Mouse (Mus musculus) cerebellum, adult 2 months (tissue): ENCODE results near the gene Gm17606. TPM values are rescaled to one million over a fixed set of nuclear protein-coding genes. Genes with fewer than 3 reads are reported as not detected.
A peak's percentile ranks its signal among the peaks of the same experiment; 100 is the strongest.

ENCODE experiments used
- DNase-seq, 2 experiments: peaks; one replicate each; pipeline ENCODE4 v3.0.0; 2021
- H3K27ac ChIP-seq: fragments of 200-500 bp; 2 replicates; pipeline ENCODE4 v1.5.1; 2012; ENCODE audit warnings: low read length, control low read depth, inconsistent platforms; ENCODE audit not compliant: insufficient read depth
- H3K27me3 ChIP-seq: fragments of 200-500 bp; 2 replicates; pipeline ENCODE4 v1.6.1; 2012; ENCODE audit warnings: inconsistent platforms, mild to moderate bottlenecking, low read length, moderate library complexity; ENCODE audit not compliant: control insufficient read depth, insufficient read depth
- H3K4me1 ChIP-seq: fragments of 200-500 bp; 2 replicates; pipeline ENCODE4 v1.6.1; 2011; ENCODE audit warnings: low read length; ENCODE audit not compliant: control insufficient read depth, insufficient read depth
- H3K4me3 ChIP-seq: fragments of 200-500 bp; replicated peaks from 2 replicates; pipeline ENCODE3; 2011; ENCODE audit warnings: mild to moderate bottlenecking, low read depth, low read length, control low read depth; ENCODE audit not compliant: insufficient read depth
- CTCF ChIP-seq: fragments of 200-500 bp; IDR thresholded peaks from 2 replicates; pipeline ENCODE4 v1.5.1; 2011; ENCODE audit warnings: low read depth, mild to moderate bottlenecking, control low read depth, low read length, moderate library complexity, borderline replicate concordance; ENCODE audit not compliant: insufficient read depth
- POLR2A ChIP-seq: fragments of 200-500 bp; IDR thresholded peaks from 2 replicates; pipeline ENCODE4 v1.6.1; 2011; ENCODE audit warnings: low read length, control low read depth, borderline replicate concordance; ENCODE audit not compliant: insufficient read depth
- WGBS: fragments of 180-500 bp; shearing (Covaris S2); methylation state at CpG from one replicate; pipeline ENCODE4 v1.1.7; 2018; 5-methylcytosine and 5-hydroxymethylcytosine counted together
- polyA plus RNA-seq: library from polyadenylated mRNA; depleted of rRNA; stranded (reverse); fragments of >200 nt; gene quantifications from 2 replicates; pipeline ENCODE4 v1.2.3, GENCODE M21; 2012; rRNA removed

The Gm17606 gene
- polyA plus RNA-seq, result not detected in 2 replicates

DNA sequence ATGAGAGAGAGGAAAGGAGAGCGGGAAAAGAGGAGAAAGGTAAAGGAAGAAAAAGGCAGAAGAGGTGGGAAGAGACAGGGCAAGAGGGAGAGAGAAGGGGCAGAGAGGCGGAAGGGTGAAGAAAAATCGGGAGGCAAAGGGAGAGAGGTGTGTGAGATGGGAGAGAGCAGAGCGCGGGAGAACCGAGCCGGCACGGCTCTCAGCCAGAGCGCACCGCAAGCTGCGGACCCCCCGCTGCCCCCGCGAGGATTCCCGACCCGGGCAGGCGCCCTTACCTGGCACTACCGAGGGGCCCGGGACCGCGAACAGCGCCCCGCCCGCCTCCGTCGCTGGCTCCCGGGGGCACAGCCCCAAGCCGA is at the start of gene Gm17606:
Gene Gm17606, plus strand, starts transcription at position 7 of the 359 bp plus-strand sequence.
- DNase-seq, result no peak
- TF ChIP-seq CTCF, result no peak
- no peak for TF ChIP-seq POLR2A
- Histone ChIP-seq H3K4me3 (peak within 1 kb of the TSS; percentile 78), H3K27me3 (no peaks in the 10 kb centered on the region), H3K27ac (no peak within 1 kb of the TSS), H3K4me1 (no peaks in the 10 kb centered on the region)
- WGBS, result 1% methylated on average over 28 of the region's 28 CpGs

- Histone ChIP-seq H3K4me3 (no peak overlapping the region), H3K27ac (no peak overlapping the region), H3K27me3 (no peaks in the 10 kb centered on the region), H3K4me1 (no peaks in the 10 kb centered on the region; the same call in 1 of the 2 replicates)
- TF ChIP-seq CTCF, result no peak
- TF ChIP-seq POLR2A, result no peak
- no peak for DNase-seq
- WGBS, result 87% methylated on average over 16 of the region's 16 CpGs
Measured at GRCm38 (mm10) chr14:54591056-54591455, 49.7 kb upstream of the Gm17606 start.

DNA sequence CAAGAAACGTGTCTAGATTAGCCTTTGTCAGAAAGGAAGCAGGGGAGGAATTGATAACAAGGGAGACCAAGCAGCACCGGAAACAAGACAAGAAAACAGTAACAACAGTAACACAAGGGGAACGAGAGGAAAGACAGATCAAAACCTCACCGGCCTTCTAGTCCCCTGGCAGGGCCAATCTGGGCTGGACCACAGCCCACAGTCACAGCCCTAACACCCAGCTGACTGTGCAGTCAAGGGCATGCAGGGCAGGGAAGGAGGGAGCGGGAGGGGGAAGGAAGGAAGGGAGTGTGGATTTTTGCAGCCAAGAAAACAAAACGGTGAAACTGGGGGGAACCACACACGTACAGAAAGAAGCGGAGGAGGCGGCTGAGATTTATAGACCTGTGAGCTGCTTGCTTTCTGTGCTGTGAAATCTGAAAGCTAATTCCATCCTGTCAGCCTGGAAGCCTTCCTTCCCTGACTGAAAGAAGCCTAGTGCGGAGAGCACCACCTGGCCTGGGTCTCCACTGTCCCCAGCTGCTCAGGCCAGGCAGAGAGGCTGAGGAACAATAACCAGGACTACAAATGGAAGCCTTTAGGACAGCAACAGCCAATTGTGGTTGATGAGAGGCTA is 48.3 kb upstream of the Gm17606 start:
- H3K27ac ChIP-seq, result no peak overlapping the region
- no peak for TF ChIP-seq CTCF
- TF ChIP-seq POLR2A, result no peak
- no peak for DNase-seq
- 28% methylated on average over 10 of the region's 10 CpGs for WGBS
- H3K4me3 ChIP-seq, result no peak overlapping the region
- no peaks in the 10 kb centered on the region; the same call in 1 of the 2 replicates for H3K4me1 ChIP-seq
- H3K27me3 ChIP-seq, result no peaks in the 10 kb centered on the region

DNA sequence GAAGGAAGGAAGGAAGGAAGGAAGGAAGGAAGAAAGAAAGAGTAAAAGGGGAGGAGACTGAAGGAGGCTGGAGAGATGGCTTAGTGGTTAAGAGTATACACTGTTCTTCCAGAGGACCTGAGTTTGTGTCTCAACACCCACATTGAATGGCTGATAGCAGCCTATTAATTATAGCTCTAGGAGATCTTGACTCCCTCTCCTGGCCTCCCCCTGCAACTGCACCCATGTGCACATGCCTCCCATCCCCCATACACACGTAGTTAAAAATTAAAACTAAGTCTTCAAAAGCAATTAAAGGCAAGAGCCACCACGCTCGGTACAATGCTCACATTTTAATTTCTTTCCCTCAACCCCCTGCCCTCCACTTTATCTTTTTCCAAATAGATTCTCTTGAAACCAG is 46.7 kb upstream of the Gm17606 start:
- no peak for DNase-seq
- 95% methylated on average over 3 of the region's 3 CpGs for WGBS
- no peaks in the 10 kb centered on the region; the same call in 1 of the 2 replicates for H3K4me1 ChIP-seq
- H3K27me3 ChIP-seq, result no peaks in the 10 kb centered on the region
- no peak overlapping the region for H3K4me3 ChIP-seq
- no peak overlapping the region for H3K27ac ChIP-seq
- no peak for TF ChIP-seq POLR2A
- TF ChIP-seq CTCF, result no peak; the same call in 1 of the 2 replicates

DNA sequence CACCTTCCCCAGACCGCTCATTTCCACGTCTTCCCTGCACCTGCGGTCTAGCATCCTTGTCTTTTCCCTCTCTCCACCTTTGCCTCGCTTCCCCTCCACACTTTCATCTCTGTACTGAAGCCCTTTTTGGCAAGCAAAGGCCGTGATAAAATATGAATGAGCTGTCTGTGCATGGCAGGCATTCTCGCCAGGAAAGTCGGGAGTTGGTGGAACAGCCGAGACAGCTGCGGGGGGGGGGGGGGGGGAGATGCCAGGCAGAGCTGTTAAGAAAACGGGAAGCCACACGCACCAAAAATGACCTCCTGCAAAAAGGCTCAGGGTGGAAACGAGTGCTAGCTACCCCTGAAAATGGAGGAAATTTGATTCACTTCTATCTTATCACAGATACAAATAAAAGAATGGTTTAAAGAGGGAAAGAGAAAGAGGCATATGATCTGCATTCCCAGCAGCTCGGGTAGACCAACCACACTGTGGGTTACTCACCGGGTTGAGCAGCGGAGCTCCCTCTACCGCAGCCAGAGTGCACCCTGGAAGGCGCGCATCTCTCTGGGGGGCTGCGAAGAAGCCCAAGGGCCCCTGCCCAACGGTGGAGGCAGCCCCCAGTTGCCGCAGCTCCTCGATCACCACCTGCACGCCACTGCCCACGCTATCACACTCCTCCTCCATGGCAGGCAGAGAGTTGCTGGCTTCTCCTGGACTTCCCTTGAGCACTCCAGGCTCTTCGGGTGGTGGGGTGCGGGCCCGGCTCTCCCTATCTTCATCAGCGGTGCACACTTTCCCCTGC is 45.9 kb upstream of the Gm17606 start:
- H3K4me1 ChIP-seq, result no peaks in the 10 kb centered on the region; the same call in 1 of the 2 replicates
- no peaks in the 10 kb centered on the region for H3K27me3 ChIP-seq
- TF ChIP-seq POLR2A (no peak), CTCF (no peak)
- no peak overlapping the region for H3K27ac ChIP-seq
- H3K4me3 ChIP-seq, result no peak overlapping the region
- 58% methylated on average over 28 of the region's 28 CpGs for WGBS
- DNase-seq, result no peak

DNA sequence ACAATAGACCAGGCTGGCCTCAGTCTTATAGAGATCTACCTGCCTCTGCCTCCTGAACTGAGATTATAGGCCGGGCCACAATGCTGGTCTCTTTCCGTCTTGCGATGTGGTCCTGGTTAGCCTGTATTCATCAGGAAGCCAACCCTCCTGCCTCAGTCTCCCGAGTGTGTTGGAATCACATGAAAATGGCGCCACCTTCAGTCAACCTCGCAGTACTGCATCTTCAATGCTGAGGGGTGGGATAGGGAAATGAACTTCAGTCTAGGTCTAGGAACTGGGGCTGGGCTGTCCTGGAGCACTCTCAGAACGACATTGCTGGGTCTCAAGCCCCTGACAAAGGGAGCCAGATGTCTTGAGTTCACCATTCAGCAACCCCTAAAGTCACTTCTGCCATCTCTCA is 43.7 kb upstream of the Gm17606 start:
- Histone ChIP-seq H3K27ac (no peak overlapping the region), H3K27me3 (no peaks in the 10 kb centered on the region), H3K4me1 (no peaks in the 10 kb centered on the region; the same call in 1 of the 2 replicates), H3K4me3 (no peak overlapping the region)
- WGBS, result 82% methylated on average over 7 of the region's 7 CpGs
- DNase-seq, result no peak
- TF ChIP-seq POLR2A (no peak), CTCF (peak; percentile 52; the same call in 1 of the 2 replicates)

- no peak overlapping the region for H3K4me3 ChIP-seq
- TF ChIP-seq POLR2A (no peak), CTCF (no peak)
- no peak for DNase-seq
- no peak overlapping the region for H3K27ac ChIP-seq
- no peaks in the 10 kb centered on the region for H3K27me3 ChIP-seq
- H3K4me1 ChIP-seq, result 0 out of 2 replicates have a peak, but pooled peaks cover 4% of the 10 kb centered on the region
- 89% methylated on average over 2 of the region's 2 CpGs for WGBS
Measured at GRCm38 (mm10) chr14:54601601-54602000, 39.2 kb upstream of the Gm17606 start.
